Mouse (Mus musculus) C2C12 (cell line): ENCODE measurements at regions not wholly inside any gene's neighbourhood (a gene's known extent, or its start where the extent isn't known, plus 50 kb on each side); places are given as distances from the start of the nearest gene placed in this dataset.
A peak's percentile ranks its signal among the peaks of the same experiment; 100 is the strongest.

Source experiments
- H3K27me3 ChIP-seq: one replicate; pipeline ENCODE4 v1.6.1; 2011; ENCODE audit not compliant: control insufficient read depth, insufficient read depth, insufficient read length
- H3K36me3 ChIP-seq: one replicate; pipeline ENCODE4 v1.6.1; 2011; ENCODE audit not compliant: control insufficient read depth, insufficient read depth
- H3K4me3 ChIP-seq: one replicate; pipeline ENCODE4 v1.5.1; 2011; ENCODE audit warnings: mild to moderate bottlenecking, control low read depth; ENCODE audit not compliant: poor library complexity, insufficient read depth, severe bottlenecking
- H3K79me2 ChIP-seq: one replicate; pipeline ENCODE4 v1.6.1; 2011; ENCODE audit not compliant: control insufficient read depth, insufficient read depth
- H3K79me3 ChIP-seq: one replicate; pipeline ENCODE4 v1.6.1; 2011; ENCODE audit warnings: low read depth, control low read depth
- H3ac ChIP-seq: one replicate; pipeline ENCODE3; 2011; ENCODE audit warnings: low read depth; ENCODE audit not compliant: control insufficient read depth, insufficient read length
- CEBPB ChIP-seq: IDR thresholded peaks from one replicate; pipeline ENCODE4 v1.6.1; 2011; ENCODE audit warnings: low read depth, mild to moderate bottlenecking, control low read depth, moderate library complexity
- CTCF ChIP-seq: IDR thresholded peaks from one replicate; pipeline ENCODE4 v1.5.1; 2011; ENCODE audit not compliant: control insufficient read depth, insufficient read depth, insufficient read length
- FOSL1 ChIP-seq: IDR thresholded peaks from one replicate; pipeline ENCODE4 v1.8.0; 2011; ENCODE audit warnings: mild to moderate bottlenecking, low read length; ENCODE audit not compliant: poor library complexity, insufficient read depth, severe bottlenecking
- MAX ChIP-seq: IDR thresholded peaks from one replicate; pipeline ENCODE4 v1.6.1; 2011; ENCODE audit warnings: mild to moderate bottlenecking, control low read depth
- MYOD1 ChIP-seq: IDR thresholded peaks from one replicate; pipeline ENCODE4 v1.6.1; 2011; ENCODE audit warnings: low read depth; ENCODE audit not compliant: control insufficient read depth, insufficient read length
- MYOG ChIP-seq: IDR thresholded peaks from one replicate; pipeline ENCODE4 v1.6.1; 2011; ENCODE audit not compliant: control insufficient read depth, insufficient read length; ENCODE audit errors: extremely low read depth
- USF1 ChIP-seq: IDR thresholded peaks from one replicate; pipeline ENCODE4 v1.6.1; 2011; ENCODE audit warnings: low read depth, mild to moderate bottlenecking, control low read depth, moderate library complexity

GRCm38 (mm10) chrX:68502938-68503337, 175.4 kb upstream of the Fmr1 start:
- TF ChIP-seq MYOG (no peak), MAX (no peak), CEBPB (no peak)
- Histone ChIP-seq H3K4me3 (no peak overlapping the region), H3K36me3 (peaks cover 66% of the 10 kb centered on the region), H3K79me3 (peaks cover 83% of the 10 kb centered on the region), H3K27me3 (no peaks in the 10 kb centered on the region), H3K79me2 (peaks cover 97% of the 10 kb centered on the region), H3ac (no peak overlapping the region)

GRCm38 (mm10) chrX:68507664-68508063, 170.7 kb upstream of the Fmr1 start:
- Histone ChIP-seq H3K27me3 (no peaks in the 10 kb centered on the region), H3K4me3 (no peak overlapping the region), H3K79me3 (peaks cover 63% of the 10 kb centered on the region), H3K79me2 (peaks cover 84% of the 10 kb centered on the region), H3ac (no peak overlapping the region), H3K36me3 (peaks cover 56% of the 10 kb centered on the region)
- TF ChIP-seq CEBPB (peak; percentile 23), MYOD1 (peak; percentile 60), MYOG (no peak)

- no peak overlapping the region for H3ac ChIP-seq
- no peaks in the 10 kb centered on the region for H3K27me3 ChIP-seq
- peaks cover 40% of the 10 kb centered on the region for H3K79me2 ChIP-seq
- peaks cover 31% of the 10 kb centered on the region for H3K79me3 ChIP-seq
- peaks cover 63% of the 10 kb centered on the region for H3K36me3 ChIP-seq
- no peak for TF ChIP-seq FOSL1
- TF ChIP-seq CTCF = no peak
- TF ChIP-seq USF1 = no peak
- no peak for TF ChIP-seq MYOD1
- TF ChIP-seq MAX = no peak
- no peak for TF ChIP-seq CEBPB
- TF ChIP-seq MYOG = no peak
- no peak overlapping the region for H3K4me3 ChIP-seq
Observed at GRCm38 (mm10) chrX:68512213-68512766, 166.1 kb upstream of the Fmr1 start.

GRCm38 (mm10) chrX:68546561-68546960, 131.8 kb upstream of the Fmr1 start:
- TF ChIP-seq FOSL1 (no peak), USF1 (peak; percentile 74), CEBPB (peak; percentile 83)
- Histone ChIP-seq H3K79me2 (no peaks in the 10 kb centered on the region), H3K27me3 (no peaks in the 10 kb centered on the region), H3K4me3 (no peak overlapping the region), H3K79me3 (peaks cover 1% of the 10 kb centered on the region), H3K36me3 (peaks cover 18% of the 10 kb centered on the region), H3ac (no peak overlapping the region)

GRCm38 (mm10) chrX:68554031-68554430, 124.3 kb upstream of the Fmr1 start:
- Histone ChIP-seq H3K27me3 (no peaks in the 10 kb centered on the region), H3K79me2 (no peaks in the 10 kb centered on the region), H3ac (no peak overlapping the region), H3K79me3 (no peaks in the 10 kb centered on the region), H3K4me3 (no peak overlapping the region), H3K36me3 (no peaks in the 10 kb centered on the region)
- no peak for TF ChIP-seq CTCF
- no peak for TF ChIP-seq FOSL1
- TF ChIP-seq USF1 = no peak
- TF ChIP-seq CEBPB = no peak
- TF ChIP-seq MYOD1 = no peak
- no peak for TF ChIP-seq MYOG
- TF ChIP-seq MAX = no peak

- TF ChIP-seq CEBPB (no peak), CTCF (no peak)
- no peak overlapping the region for H3ac ChIP-seq
Observed at GRCm38 (mm10) chrX:68557717-68558116, 120.6 kb upstream of the Fmr1 start.

GRCm38 (mm10) chrX:68585246-68585645, 93.1 kb upstream of the Fmr1 start:
- TF ChIP-seq USF1 = no peak
- TF ChIP-seq CEBPB = no peak
- TF ChIP-seq MYOG = no peak
- TF ChIP-seq CTCF = peak; percentile 41
- TF ChIP-seq FOSL1 = no peak
- TF ChIP-seq MAX = no peak
- TF ChIP-seq MYOD1 = no peak
- Histone ChIP-seq H3K27me3 (no peaks in the 10 kb centered on the region), H3ac (no peak overlapping the region), H3K79me3 (no peaks in the 10 kb centered on the region), H3K36me3 (no peaks in the 10 kb centered on the region), H3K79me2 (no peaks in the 10 kb centered on the region), H3K4me3 (no peak overlapping the region)

More at GRCm38 (mm10) chrX:68557717-68558116, 120.6 kb upstream of the Fmr1 start:
- H3K79me2 ChIP-seq = no peaks in the 10 kb centered on the region
- no peak overlapping the region for H3K4me3 ChIP-seq
- no peaks in the 10 kb centered on the region for H3K27me3 ChIP-seq
- H3K36me3 ChIP-seq = no peaks in the 10 kb centered on the region
- H3K79me3 ChIP-seq = no peaks in the 10 kb centered on the region
